Mouse (Mus musculus) liver (tissue): ENCODE results near the gene Zbtb32.

Source experiments
- DNase-seq: peaks from one replicate; pipeline ENCODE4 v3.0.0-alpha.2; 2020; ENCODE audit warnings: mixed read lengths

Gene Zbtb32

DNA sequence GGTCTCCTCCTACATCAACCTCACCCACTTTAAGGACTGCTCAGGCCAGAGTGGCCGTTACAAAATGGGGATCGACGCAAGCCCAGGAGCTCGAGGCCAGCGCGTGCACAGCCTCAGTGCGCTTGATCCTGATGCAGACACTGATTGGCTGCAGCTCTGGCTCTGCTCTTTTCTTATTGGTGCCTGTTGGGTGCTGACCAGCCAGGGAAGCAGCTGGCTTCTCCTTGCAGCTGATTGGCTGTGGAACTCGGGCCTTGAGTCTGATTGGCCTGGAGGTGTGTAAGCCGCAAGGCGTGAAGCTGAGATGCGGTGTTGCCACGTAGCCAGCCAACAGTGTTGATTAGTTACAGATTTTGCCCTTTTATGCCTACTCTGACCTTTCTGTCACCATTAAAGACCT, at the start of gene Zbtb32:
Zbtb32 (minus strand) TSS at position 124 of the 400 bp plus-strand sequence.
- DNase-seq, result no peak

DNA sequence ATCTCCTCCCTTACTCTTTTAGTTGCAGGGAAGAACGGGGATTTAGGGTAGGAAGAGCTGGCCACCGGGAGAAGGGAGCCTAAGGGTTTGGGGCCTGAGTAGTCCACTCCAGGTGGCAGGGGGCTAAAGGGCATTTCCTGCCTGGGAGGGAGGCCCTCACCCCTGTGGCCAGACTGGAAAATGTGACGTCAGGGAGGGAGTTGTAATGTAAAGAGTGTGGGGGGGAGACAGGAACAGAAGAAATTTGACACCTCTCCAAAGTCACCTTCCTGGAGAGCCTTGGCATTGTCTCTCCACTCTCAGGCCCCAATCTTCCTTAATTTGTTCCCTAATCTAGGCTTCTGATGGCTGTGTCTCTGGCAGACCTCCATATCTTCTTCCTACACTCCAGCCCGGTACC, 40.4 kb upstream of the Zbtb32 start:
- no peak for DNase-seq

DNA sequence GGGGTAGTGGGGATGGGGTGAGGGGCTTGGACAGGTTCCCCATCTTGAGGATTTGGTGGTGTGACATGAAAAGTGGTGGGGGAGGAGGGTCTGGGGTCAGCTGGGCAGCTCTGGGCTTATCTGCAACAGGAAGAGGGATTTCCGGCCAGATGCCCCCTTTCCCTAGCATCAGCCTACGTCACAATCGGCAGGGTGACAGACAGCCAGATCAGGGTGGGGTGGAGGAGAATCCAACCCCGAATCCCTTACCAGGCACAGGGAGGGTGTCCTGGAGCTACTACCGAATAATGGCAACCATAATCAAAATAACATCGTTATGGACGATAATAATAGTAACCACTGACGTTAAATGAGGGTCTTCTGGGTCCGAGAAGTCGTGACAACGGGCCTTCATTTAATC, 37.7 kb upstream of the Zbtb32 start:
- DNase-seq, result no peak

DNA sequence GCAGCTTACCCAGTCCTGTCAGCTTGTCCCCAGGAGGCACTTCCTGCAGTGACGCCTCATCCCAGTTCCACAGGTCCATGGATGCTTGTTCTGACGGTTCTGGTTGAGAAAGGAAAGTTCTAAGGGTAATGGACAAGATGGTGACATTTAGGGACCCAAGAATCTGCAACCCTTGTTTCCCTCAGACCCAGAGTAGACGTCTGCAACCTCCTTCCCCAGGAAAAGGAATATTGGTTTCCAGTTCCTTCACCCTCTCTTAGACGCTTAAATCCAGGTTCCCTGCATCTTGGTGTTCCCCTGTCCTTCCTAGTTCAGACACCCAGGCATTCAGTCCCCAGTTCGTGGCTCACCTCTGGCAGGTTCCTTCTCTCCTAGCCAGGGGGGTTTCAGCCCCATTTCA, 37.0 kb upstream of the Zbtb32 start, which contains the start of gene Etv2:
Etv2 (minus strand) TSS at position 101 of the 400 bp plus-strand sequence.
- DNase-seq, result no peak

DNA sequence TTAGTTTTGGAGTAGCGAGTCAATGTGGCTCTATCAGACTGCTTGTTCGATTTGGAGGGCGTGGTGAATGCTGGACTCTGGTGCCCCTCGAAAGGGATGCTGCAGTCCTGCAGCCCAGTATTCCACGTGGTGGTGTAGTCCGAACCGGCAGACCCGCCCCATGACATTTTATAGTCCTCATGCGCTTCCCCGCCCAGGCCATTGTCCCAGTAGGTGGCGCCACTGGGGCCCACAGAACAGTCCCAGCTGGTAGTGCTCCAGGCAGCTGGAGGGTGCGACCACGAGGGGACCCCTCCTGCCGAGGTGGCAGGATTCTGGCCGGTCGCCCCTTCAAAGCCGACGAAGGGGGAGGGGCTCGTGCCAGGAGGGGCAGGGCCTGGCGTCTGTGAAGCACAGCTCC, 35.9 kb upstream of the Zbtb32 start:
- DNase-seq, result peak; percentile 68

DNA sequence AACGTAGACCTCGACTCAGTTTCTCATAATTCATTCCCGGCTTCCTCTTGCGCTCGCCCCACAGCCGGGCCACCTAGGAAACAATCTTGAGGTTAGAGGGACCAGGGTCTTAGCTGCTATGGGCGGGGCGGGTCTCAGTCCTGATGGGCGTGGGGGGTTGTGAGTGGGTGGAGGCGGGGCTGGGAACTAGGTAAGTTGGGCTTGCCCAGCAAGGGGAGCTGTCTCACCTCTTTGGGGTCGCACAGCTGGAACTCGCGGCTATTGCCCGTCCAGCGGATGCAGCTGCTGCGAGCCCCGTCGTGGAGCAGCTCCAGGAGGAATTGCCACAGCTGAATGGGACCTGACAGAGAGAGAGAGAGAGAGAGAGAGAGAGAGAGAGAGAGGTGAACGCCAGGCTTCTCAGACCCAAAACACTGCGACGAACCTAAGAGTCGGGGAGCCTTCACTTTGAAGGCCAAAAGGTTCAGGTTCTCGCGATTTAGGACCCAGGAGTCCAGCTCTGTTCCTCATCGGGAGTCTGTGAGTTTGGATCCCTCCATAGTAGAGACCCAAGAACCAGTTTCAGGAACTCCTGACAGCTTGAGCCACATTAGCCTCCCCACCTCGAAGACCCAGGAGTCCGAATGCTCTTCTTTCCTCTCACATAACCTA, 35.2 kb upstream of the Zbtb32 start:
- no peak for DNase-seq

DNA sequence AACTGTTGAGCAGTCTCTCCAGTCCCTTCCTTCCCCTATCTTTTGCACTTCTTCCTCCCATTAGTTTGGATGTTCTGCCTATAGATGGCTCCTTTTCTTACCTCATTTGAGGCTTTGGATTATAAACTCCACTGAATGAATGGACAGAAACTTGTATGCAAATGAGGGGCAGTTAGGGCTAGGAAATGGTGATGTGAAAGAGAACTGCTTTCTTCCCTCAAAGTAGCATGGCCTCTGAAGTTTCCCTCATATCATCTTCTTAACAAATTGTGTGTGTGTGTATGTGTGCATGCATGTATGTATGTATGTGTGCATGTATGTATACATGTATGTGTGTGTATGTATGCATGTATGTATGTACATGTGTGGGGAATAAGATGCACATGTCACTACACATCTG, 30.3 kb upstream of the Zbtb32 start:
- no peak for DNase-seq

DNA sequence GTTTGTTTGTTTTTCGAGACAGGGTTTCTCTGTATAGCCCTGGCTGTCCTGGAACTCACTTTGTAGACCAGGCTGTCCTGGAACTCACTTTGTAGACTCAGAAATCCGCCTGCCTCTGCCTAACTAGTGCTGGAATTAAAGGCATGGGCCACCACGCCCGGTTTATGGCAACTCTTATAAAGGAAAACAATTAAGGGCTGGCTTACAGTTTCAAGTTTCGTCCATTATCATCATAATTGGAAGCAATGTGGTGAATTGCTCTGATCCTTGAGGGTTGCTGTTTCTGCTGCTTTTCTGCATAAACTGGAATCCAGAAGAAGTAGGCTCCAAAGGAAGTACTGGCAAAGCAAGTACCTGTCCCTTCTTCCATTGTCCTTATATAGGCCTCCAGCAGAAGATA, 27.9 kb upstream of the Zbtb32 start:
- DNase-seq, result no peak

DNA sequence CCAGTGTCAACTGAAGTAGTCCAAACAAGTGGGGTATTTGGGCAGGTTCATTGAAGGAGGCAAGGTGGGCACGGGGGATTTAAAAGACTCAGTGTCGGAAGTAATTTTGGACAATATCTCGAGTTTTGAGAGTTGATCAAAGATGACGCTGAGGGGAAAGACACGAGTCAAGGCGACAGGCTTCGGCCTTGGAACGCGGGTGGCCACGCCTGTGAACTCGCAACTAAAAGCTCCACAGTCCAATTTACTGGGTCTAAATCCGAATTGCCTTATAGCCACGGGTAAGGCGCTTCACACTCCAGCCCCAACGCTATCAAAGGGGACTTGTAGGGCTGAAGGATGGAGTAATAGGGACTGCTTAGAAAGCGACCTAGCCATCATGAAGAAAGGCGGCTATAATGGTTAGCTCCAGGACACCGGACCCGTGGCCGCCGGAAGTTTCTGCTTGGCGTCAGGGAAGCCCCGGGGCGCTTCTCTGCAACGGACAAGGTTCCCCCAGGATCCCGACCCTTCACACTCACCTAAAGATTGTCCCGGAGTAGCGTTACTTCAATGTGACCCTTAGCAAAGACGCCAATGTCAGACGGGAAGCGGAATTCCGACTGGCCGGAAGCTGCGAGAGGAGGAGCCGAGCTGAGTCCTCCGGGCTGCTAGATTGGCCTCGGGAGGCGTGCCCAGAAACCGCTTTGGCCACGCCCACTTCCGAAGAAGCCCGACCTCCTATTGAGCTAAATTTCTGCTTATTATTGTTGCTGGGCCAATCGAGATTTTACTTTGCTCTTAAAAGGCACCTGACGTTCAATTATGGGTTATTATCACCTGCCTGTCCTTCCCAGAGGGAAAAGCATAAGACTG, 27.0 kb upstream of the Zbtb32 start, which contains the start of gene Cox6b1:
Cox6b1 (minus strand) TSS at position 622 of the 855 bp plus-strand sequence.
- peak; percentile 95 for DNase-seq

DNA sequence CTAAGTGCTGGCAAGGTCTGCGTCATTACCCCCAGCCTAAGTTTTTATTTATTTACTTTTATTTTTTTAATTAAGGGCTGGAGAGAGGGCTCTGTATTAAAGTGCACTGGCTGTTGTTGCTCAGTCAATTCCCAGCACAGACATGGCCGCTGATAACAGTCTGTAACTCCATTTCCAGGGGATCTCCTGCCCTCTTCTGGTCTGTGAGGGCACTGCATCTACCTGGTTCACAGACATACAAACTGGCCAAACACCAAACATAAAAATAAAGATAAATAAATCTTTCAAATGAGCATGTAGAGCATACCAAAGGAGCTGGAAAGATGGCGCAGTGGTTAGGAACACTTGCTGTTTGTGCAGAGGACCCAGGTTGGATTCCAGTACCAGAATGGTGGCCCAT, 20.5 kb upstream of the Zbtb32 start:
- peak; percentile 53 for DNase-seq

DNA sequence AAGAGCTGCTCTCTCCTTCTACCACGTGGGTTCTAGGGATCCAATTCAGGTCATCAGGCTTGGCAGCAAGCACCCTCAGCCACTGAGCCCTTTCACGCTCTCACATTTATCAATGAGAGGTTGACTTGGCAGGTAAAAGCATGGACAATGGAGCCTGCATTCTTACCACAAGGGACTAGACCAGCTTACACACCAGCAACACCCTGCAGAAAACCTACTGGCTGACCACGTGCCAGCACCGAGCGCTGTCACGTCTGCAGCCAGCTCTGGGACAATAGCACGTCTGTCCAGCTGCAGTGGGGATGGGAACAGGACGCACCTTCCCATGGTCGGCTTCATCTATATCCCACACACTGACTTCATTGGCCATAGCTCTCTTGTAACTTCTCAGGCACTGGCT, 19.9 kb upstream of the Zbtb32 start:
- no peak for DNase-seq

DNA sequence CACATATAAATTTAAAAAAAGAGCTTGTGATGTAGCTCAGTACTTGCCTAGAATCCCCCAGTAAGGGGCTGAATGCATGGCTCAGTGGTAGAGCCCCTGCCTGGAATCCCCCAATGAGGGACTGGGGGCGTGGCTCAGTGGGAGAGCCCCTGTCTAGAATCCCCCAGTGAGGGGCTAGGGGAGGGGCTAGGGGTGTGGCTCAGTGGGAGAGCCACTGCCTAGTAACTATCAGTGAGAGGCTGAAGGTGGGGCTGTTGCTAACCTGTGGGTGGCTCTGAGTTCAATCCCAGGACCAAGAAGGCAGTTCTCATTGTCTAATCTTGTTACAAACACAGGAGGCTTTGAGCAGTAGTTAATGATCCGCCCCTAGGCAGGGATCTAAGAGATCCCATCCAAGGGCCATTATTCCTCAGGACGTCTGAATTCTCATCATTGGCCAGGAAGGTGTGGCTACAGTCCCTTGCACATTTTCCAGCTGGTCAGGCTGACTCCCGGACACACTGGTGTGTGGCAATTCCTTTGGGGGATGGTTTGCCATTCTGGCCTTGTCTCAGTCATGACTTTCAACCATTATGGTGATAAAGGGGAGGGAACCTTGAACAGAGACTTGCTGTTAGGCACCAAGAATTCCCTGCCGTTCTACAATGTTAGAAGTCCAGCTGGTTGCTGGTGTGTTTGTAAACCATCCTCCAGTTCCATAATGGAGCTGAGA, 16.5 kb upstream of the Zbtb32 start:
- DNase-seq, result peak; percentile 30

DNA sequence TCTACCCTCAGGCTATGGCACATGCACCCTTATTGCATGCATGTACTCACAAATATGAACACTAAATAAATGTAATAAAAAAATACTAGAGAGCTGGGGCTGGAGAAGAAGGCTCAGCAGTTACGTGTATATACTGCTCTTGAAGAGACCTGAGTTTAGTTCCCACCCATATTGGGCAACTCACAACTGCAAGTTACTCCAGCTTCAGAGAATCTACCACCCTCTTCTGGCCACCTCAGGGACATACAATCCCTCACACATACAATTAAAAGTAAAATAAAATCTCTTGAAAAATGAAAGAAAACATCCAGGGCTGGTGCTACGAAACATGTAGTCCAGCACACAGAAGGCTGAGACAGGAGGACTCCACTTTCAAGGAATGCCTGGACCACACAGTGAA, 15.7 kb upstream of the Zbtb32 start:
- no peak for DNase-seq

DNA sequence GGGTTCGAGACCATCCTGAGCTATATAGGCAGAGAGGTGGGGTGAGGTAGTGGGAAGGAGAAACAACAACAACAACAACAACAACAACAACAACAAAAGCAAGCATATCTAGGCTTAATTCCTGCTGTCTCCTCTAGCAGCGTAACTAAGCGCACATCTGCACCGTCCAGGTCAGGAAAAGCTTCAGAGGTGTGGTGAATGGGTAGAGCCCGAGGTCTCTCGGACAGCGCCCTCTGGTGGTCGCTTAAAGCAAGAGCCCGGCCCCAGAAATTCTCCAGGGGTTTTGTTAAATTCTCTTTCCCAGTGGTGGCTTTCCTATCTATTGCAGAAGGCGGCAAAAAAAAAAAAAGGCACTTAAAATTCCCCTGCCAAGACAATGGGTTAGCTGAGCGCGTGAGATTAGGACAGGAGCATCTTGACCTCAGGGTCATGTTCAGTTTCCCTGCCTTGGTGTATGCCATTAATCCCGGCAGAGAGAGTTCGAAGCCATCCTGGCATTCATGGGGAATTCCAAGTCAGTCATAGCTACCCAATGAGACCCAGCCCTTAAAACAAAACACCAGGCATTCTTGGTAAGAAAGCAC, 14.9 kb upstream of the Zbtb32 start:
- peak; percentile 69 for DNase-seq

DNA sequence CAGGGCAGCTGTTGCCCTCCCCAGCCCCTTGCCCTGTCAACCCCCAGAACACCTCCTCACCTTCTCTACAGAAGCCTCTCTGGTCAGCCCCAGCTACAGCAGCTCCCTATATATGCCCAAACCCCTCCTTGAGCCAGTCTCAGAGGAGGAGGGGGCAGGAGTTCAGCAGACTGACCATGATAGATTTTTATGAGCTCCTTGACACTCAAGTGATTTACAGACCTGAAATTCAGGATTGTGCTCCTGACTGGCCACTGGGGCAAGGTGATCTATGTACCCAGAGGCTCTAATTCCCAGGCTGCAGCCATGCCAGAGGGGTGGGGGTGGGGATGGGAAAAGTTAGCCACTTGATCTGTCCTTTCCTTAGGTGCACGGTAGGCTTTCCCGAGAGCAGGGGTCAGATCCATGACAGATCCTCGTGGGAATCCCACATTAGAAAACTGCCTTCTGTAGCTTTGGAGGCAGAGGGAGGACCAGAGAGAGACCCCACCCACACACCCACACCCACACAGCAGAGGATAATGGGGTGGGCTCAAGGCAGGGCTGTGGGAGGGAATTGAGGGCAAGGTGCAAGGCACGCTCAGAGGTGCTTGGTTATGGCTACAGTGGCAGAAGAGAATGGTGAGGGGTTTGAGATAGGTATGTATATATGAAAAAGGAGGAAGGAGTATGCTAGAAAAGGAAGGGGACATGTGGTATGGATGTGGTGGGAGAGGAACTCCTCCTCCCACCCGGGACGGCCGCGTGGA, 14.1 kb upstream of the Zbtb32 start, which contains the start of gene Upk1a:
Upk1a (minus strand) TSS at position 194 of the 749 bp plus-strand sequence.
- DNase-seq, result no peak

DNA sequence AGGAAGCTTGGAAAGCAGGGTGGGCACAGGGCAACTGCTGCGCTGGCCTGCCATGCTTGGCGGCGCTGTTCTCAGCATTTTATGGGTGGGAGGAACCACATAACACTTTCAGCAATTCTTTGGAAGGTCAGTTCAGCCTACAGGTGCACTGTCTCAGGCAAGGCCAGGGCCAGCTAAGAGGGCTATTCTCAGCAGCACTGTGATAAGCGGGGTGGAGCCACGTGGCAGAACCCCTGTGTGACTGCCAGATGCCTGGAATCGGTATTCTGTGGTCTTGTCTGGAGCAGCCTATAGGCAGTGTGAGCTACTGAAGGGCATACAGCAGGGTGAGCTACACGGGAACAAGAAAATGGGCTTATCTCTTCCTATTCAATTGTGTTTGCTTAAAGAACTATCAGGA, 11.3 kb upstream of the Zbtb32 start:
- no peak for DNase-seq

DNA sequence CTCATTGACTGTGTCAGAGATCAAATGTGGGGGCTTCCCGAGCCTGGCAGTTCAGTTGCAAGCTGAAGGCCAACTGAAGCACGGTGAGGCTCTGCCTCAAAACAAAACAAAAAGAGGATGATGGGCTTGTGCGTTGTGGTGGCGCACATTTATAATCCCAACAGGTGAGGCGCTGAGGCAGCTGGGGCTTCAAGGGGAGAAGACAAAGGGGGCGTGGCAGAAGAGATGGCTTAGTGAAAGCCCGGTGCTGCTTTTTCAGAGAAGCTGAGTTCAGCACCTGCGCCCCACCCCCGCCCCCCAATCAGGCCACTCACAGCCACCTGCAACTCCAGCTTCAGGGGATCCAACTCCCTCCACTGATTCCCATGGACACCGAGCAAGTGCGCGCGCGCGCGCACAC, 9.8 kb upstream of the Zbtb32 start:
- no peak for DNase-seq

DNA sequence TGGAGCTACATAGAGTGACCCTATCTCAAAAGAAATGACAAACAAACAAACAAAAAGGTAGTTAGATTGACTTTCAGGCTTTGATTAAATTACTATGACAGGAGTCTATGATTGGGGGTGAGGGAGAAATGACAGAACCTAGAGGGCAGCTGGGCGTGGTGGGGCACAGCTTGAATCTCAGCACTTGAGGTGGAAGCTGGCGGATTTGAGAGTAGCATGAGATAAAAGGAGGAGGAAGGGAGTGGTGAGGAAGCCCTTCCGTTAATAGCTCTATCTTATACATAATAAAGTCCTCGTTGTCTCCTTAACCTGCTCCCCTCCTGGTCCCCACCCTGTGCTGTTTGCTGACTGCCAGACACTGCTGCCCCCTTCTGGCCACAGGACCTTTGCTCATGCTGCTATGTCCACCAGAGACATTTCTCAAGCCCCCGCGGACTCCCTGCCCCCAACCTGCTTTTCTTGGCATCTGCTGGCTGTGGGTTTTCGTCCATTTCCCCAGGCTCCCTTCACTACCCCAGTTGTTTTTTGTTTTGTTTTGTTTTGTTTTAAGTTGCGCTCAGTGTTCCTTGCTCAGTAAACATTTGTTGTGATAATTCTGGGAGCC, 9.1 kb upstream of the Zbtb32 start:
- peak; percentile 72 for DNase-seq

DNA sequence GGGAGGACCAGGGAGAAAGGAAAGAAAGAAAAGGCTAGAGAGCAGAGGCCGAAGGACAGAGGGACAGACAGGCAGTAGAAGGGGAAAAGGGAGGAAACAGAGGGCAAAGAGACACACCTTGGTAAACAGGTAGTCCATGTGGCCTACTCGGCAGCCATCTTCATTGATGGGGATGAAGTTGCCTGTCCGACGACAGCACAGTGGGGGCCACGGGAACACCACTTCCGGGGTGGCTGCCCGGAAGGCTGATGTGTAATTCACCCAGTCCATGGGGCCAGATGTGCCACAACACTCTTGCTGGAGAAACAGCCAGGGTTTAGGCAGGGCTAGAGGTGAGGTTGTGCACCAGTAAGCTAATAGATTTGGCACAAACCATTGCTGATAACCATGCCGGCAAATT, 6.2 kb upstream of the Zbtb32 start:
- DNase-seq, result no peak

DNA sequence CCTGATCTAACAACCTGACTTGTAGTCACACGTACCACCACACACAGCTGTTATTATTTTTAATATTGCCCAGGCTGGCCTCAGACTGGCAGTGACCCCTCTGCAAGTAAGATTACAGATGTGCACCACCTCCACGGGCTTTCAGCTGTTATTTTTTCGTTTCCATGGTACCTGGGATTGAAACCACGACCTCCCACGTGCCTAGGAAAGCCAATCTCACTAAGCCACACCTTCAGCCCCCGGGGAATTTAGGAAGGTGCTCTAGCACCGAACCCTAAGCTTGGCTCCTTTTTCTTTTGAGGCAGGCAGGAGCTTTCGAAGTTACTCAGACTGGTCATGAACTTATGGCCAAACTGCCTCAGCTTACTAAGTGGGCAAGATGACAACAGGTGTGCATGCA, 5.7 kb upstream of the Zbtb32 start:
- no peak for DNase-seq

DNA sequence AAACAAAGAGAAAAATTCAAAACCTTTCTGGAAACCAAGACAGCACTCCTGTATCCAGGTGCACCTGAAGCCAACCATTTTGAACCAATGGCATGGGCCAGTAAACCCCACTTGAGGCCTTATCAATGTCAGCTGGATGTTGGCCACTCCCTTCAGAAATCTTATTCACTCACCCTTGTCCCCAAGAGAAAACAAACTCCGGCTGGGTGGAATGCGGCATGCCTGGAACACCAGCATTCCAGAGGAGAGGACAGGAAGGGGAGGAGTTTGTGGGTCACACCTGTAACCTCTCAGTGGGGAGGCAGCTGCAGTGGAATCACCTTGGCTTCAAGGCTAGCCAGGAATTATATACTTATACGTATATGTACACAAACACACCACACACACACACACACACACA, 3.9 kb upstream of the Zbtb32 start:
- DNase-seq, result no peak

DNA sequence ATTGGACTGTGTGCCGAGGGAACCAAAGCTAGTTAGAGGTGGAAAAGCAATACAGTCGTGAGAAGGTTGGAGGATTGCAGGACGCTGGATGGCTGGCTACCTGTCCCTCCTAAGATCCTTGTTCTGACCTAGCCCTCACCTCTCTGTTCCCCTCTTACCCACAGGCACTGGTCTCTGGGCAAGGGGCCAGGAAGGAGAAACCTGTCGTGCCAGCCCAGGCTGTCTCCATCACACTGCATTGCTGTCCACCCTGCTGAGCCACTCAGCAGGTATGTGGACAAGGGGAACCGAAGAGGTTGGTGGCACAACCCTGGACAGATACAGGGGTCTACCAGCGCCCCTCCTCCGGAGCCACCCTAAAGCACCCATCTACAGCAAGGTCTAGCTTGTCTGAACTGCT, 1.9 kb upstream of the Zbtb32 start:
- DNase-seq, result no peak
